Mouse (Mus musculus) embryonic facial prominence, embryonic 11.5 days (tissue): ENCODE data around the gene Agbl3. TPM values are rescaled to one million over a fixed set of nuclear protein-coding genes. Genes with fewer than 3 reads are reported as not detected.

Experiments used
- ATAC-seq: fragments of 200-750 bp; cut with Nextera tagmentation; replicated peaks from 2 replicates; pipeline ENCODE4 v1.8.0; 2017; ENCODE audit warnings: low read depth; ENCODE audit not compliant: insufficient number of reproducible peaks, low FRiP score, low TSS enrichment
- DNase-seq: peaks from one replicate; pipeline ENCODE4 v3.0.0-alpha.2; 2015; ENCODE audit warnings: low spot score
- H3K27ac ChIP-seq: fragments of 300-500 bp; sonication (generic); replicated peaks from 2 replicates; pipeline ENCODE4 v1.5.1; 2014; ENCODE audit warnings: mild to moderate bottlenecking, low read depth, low read length, control low read depth
- H3K27me3 ChIP-seq: fragments of 300-500 bp; sonication (generic); 2 replicates; pipeline ENCODE4 v1.6.1; 2014; ENCODE audit warnings: mild to moderate bottlenecking, low read length, moderate library complexity, mixed read lengths; ENCODE audit not compliant: control insufficient read depth, insufficient read depth
- H3K36me3 ChIP-seq: fragments of 300-500 bp; sonication (generic); replicated peaks from 2 replicates; pipeline ENCODE4 v1.6.1; 2014; ENCODE audit warnings: low read depth, mild to moderate bottlenecking, low read length, moderate library complexity, mixed read lengths; ENCODE audit not compliant: control insufficient read depth, insufficient read depth
- H3K4me1 ChIP-seq: fragments of 300-500 bp; sonication (generic); 2 replicates; pipeline ENCODE4 v1.6.1; 2014; ENCODE audit warnings: low read length, mixed read lengths; ENCODE audit not compliant: control insufficient read depth, insufficient read depth
- H3K4me2 ChIP-seq: fragments of 300-500 bp; sonication (generic); 2 replicates; pipeline ENCODE4 v1.6.1; 2014; ENCODE audit warnings: low read depth, mild to moderate bottlenecking, control low read depth, low read length, moderate library complexity
- H3K4me3 ChIP-seq: fragments of 300-500 bp; sonication (generic); 2 replicates; pipeline ENCODE4 v1.5.1; 2014; ENCODE audit warnings: low read depth, low read length, control low read depth
- H3K9ac ChIP-seq: fragments of 300-500 bp; sonication (generic); replicated peaks from 2 replicates; pipeline ENCODE4 v1.6.1; 2014; ENCODE audit warnings: mild to moderate bottlenecking, control low read depth, low read length
- H3K9me3 ChIP-seq: fragments of 300-500 bp; sonication (generic); replicated peaks from 2 replicates; pipeline ENCODE4 v1.6.1; 2016; ENCODE audit warnings: mild to moderate bottlenecking, low read length, inconsistent platforms, mixed read lengths; ENCODE audit not compliant: control insufficient read depth
- WGBS: fragments of 180-500 bp; shearing (Covaris S2); extraction: QIAGEN DNeasy Blood & Tissue Kit; methylation state at CpG from one replicate; pipeline ENCODE4 v1.1.7; 2014; 5-methylcytosine and 5-hydroxymethylcytosine counted together
- polyA plus RNA-seq: library from polyadenylated mRNA; unstranded; fragments of >200 nt; fragmentation: Nextera tagmentation; extraction: Ambion mirVana; gene quantifications from 2 replicates; pipeline ENCODE4 v1.2.1, GENCODE M21; 2014

The Agbl3 gene
- polyA plus RNA-seq, 1 experiment from 2014 or later: 5.2 TPM

GRCm38 (mm10) chr6:34805582-34805981 lies 25.4 kb downstream of the Agbl3 start:
- Histone ChIP-seq H3K36me3 (no peaks in the 10 kb centered on the region), H3K4me1 (no peaks in the 10 kb centered on the region), H3K9me3 (no peaks in the 10 kb centered on the region), H3K4me3 (no peak overlapping the region), H3K9ac (no peak overlapping the region), H3K4me2 (no peak overlapping the region), H3K27me3 (no peaks in the 10 kb centered on the region), H3K27ac (no peak overlapping the region)
- 78% methylated on average over 2 of the region's 2 CpGs for WGBS
- no peak for ATAC-seq
- no peak for DNase-seq

GRCm38 (mm10) chr6:34810651-34811050 lies 30.4 kb downstream of the Agbl3 start:
- Histone ChIP-seq H3K4me2 (no peak overlapping the region), H3K36me3 (no peaks in the 10 kb centered on the region), H3K9ac (no peak overlapping the region), H3K27ac (no peak overlapping the region), H3K27me3 (no peaks in the 10 kb centered on the region), H3K4me1 (no peaks in the 10 kb centered on the region), H3K4me3 (no peak overlapping the region), H3K9me3 (no peaks in the 10 kb centered on the region)
- ATAC-seq (no peak), DNase-seq (no peak)
- 89% methylated on average over 4 of the region's 4 CpGs for WGBS

- ATAC-seq (no peak), DNase-seq (no peak)
- Histone ChIP-seq H3K9me3 (no peaks in the 10 kb centered on the region; the same call in 1 of the 2 replicates), H3K27me3 (no peaks in the 10 kb centered on the region), H3K9ac (no peak overlapping the region), H3K4me3 (no peak overlapping the region), H3K27ac (no peak overlapping the region), H3K36me3 (no peaks in the 10 kb centered on the region), H3K4me2 (no peak overlapping the region), H3K4me1 (no peaks in the 10 kb centered on the region)
Observed at GRCm38 (mm10) chr6:34824406-34824805, 44.2 kb downstream of the Agbl3 start.

GRCm38 (mm10) chr6:34832352-34832751 lies 52.1 kb downstream of the Agbl3 start:
- H3K4me2 ChIP-seq: no peak overlapping the region
- H3K4me1 ChIP-seq: no peaks in the 10 kb centered on the region
- DNase-seq (no peak), ATAC-seq (no peak)
- H3K4me3 ChIP-seq: no peak overlapping the region
- H3K36me3 ChIP-seq: no peaks in the 10 kb centered on the region
- no peaks in the 10 kb centered on the region for H3K27me3 ChIP-seq
- WGBS: 93% methylated on average over 5 of the region's 5 CpGs
- H3K9ac ChIP-seq: no peak overlapping the region
- H3K9me3 ChIP-seq: no peaks in the 10 kb centered on the region
- H3K27ac ChIP-seq: no peak overlapping the region

- Histone ChIP-seq H3K4me1 (no peaks in the 10 kb centered on the region), H3K27me3 (no peaks in the 10 kb centered on the region), H3K36me3 (no peaks in the 10 kb centered on the region), H3K9ac (no peak overlapping the region), H3K27ac (no peak overlapping the region), H3K4me2 (no peak overlapping the region), H3K9me3 (no peaks in the 10 kb centered on the region), H3K4me3 (no peak overlapping the region)
- ATAC-seq: no peak
- 91% methylated on average over 11 of the region's 11 CpGs for WGBS
- DNase-seq: no peak
Observed at GRCm38 (mm10) chr6:34861546-34862053, 81.4 kb downstream of the Agbl3 start.

- no peaks in the 10 kb centered on the region for H3K4me1 ChIP-seq
- DNase-seq (no peak), ATAC-seq (no peak)
- no peaks in the 10 kb centered on the region for H3K9me3 ChIP-seq
- no peak overlapping the region for H3K27ac ChIP-seq
- no peaks in the 10 kb centered on the region for H3K36me3 ChIP-seq
- H3K9ac ChIP-seq: no peak overlapping the region
- no peak overlapping the region for H3K4me3 ChIP-seq
- 91% methylated on average over 6 of the region's 6 CpGs for WGBS
- H3K27me3 ChIP-seq: no peaks in the 10 kb centered on the region
- H3K4me2 ChIP-seq: no peak overlapping the region
Observed at GRCm38 (mm10) chr6:34862381-34862780, 82.1 kb downstream of the Agbl3 start.

- Histone ChIP-seq H3K4me1 (no peaks in the 10 kb centered on the region), H3K9ac (peak within 1 kb of the TSS; percentile 22; the same call in 1 of the 2 replicates), H3K27ac (no peak within 1 kb of the TSS), H3K27me3 (no peaks in the 10 kb centered on the region), H3K4me2 (no peak within 1 kb of the TSS), H3K9me3 (no peaks in the 10 kb centered on the region), H3K36me3 (no peaks in the 10 kb centered on the region), H3K4me3 (no peak within 1 kb of the TSS)
- 41% methylated on average over 11 of the region's 11 CpGs for WGBS
- ATAC-seq: no peak
- DNase-seq: no peak
Observed at GRCm38 (mm10) chr6:34862791-34863403, 82.7 kb downstream of the Agbl3 start, which contains the start of gene Tmem140. Gene Tmem140, plus strand, starts transcription at chr6:34863146.

- no peaks in the 10 kb centered on the region for H3K4me1 ChIP-seq
- no peaks in the 10 kb centered on the region for H3K9me3 ChIP-seq
- no peak overlapping the region for H3K4me3 ChIP-seq
- 55% methylated on average over 9 of the region's 9 CpGs for WGBS
- H3K36me3 ChIP-seq: no peaks in the 10 kb centered on the region
- ATAC-seq (no peak), DNase-seq (no peak)
- H3K27me3 ChIP-seq: no peaks in the 10 kb centered on the region
- no peak overlapping the region for H3K9ac ChIP-seq
- H3K4me2 ChIP-seq: no peak overlapping the region
- no peak overlapping the region for H3K27ac ChIP-seq
Observed at GRCm38 (mm10) chr6:34863786-34864514, 83.7 kb downstream of the Agbl3 start.
